Mouse (Mus musculus): ENCODE data around the gene Agpat1.

- TF ChIP-seq EP300 (optimal IDR thresholded peaks at IDR 0.05): no peak
- 0 out of 2 replicates have a peak, but pooled peaks have one; percentile 16 for TF ChIP-seq CTCF (IDR thresholded peaks at IDR 0.05; ENCODE audit: low read depth)
These were observed 28.2 kb downstream of the Agpat1 start for GRCm38 (mm10) chr17:34632261-34632691.

Data from stomach, postnatal 0 days (tissue).